Mouse (Mus musculus): Measurements from ENCODE around the gene Mybl2. TPM values are rescaled to one million over a fixed set of nuclear protein-coding genes. Genes with fewer than 3 reads are reported as not detected.

The Mybl2 gene
- total RNA-seq, 1 experiment from 2014 or later, result 3.7 TPM

DNA sequence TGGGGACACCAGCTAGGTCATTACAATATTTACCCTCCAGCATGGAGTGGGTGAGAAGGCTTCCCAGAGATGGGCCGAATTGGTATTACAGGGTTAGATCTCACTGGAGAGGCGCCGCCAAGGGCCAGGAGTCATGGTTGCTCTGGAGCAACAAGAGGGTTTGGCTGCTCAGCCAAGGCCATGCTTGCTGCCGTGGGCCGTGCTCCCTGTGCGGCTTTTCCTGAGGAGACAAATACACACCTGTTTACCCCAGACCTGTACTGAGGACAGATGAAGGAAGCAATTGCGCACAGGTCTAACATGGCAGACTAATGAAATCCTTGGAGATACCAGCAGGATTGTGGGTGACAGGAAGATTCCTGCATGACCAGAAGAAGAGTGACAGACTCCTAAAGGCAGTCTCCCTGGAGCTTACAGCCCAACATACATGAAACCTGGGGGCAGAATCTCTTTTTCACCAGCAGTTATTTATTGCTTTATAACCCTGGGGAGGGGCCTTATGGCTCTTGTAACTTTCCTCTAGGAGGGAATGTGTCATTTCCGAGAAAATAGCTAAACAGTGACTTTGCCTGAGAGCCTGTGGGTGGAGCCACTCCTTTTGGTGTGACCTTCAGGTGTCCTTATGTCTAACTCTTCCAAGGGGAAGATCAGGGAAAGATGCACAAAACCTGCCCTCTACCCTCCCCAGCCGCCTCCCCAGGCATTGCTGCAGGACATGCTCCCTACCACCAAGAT lies 18.7 kb downstream of the Mybl2 start:
- DNase-seq, result no peak

DNA sequence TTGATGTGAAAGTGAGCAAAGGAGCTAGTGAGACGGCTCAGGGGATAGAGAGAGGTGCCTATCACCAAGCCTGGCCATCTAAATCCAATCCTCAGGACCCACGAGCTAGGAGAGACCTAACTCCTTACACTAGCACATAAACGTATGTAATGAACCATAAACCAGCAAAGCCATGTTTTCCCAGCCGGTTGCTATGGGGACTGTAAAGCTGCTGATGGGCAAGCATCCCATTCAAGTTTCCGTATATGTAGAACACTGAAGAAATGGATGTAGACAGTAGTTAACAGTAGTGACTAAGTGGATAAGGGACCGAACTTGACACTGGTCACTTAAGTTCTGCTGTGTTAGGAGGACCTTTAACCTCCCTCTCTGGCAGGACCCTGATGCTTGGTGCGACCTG lies 19.5 kb downstream of the Mybl2 start:
- no peak for DNase-seq

DNA sequence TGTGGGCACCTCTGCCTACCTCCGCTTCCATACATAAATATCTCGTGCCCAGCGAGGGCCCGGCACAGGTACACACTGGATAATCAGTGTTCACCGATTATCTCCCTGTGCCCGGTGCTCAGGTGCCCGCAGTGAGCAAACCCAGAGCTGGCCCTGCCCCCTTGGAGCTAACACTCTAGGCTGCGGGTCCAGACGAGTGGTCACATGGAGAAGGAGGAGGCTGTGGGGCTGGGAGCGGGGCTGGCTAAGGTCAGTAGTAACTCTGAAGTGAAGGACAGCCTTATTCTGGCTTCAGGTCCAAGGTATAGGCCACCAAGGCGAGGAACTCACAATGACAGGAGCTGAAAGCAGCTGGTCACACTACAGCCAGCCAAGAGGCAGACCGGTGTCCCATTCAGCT lies 20.3 kb downstream of the Mybl2 start:
- no peak for DNase-seq

DNA sequence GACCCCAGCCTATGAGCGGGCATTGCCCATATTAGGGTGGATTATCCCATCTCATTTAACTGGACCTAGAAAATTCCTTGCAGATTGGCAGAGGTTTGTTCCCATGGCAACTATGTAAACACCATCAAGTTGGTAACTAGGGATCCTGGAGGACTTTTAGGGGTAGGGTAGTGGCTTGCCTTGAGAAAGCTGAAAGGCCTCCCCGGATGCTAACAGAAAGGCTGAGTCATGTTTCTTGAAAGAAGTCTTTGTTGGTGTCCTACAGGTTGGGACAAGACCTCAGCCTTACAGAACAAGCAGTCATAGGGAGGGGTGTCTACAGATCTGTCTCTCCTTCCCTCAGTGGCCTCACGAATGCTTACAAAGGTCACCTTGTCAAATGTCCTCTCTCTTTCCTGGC lies 20.7 kb downstream of the Mybl2 start:
- no peak for DNase-seq

DNA sequence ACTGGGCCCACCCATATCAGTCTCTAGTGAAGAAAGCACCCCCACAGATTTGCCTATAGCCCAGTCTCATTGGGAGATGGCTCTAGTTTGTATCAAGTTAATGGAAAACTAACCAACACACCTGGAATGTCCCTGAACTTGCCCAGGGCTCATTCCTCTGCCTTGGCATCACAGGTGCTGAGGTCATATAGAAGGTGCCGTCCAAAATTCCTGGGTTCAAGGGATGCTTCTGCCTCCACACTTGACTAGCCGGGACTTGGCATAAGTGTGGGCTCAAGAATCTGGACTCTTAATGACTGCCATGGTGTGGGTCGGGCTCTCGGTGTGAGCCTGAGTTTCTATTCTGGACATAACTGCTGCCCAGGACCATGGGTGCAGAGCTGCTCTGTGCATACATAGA lies 24.6 kb downstream of the Mybl2 start:
- DNase-seq, result no peak

DNA sequence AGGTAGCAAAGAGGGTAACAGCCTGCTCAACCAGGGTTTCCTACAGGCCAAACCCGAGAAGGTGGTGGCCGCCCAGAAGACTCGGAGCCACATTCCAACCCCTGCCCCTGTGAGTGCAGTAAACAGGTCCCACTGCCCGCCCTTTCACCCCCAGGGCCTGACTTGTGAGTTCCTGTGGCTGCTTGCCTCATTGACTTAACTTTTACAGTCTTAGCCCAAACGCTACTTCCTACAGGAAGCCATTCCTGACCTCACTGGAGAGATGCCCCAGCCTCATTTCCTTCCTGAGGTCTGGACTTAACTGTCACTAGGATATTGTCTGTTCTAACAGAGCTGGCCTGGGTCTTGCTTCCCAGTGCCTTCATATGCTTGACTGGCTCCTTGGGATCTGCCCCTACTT lies 28.1 kb downstream of the Mybl2 start:
- peak; percentile 4 for DNase-seq

DNA sequence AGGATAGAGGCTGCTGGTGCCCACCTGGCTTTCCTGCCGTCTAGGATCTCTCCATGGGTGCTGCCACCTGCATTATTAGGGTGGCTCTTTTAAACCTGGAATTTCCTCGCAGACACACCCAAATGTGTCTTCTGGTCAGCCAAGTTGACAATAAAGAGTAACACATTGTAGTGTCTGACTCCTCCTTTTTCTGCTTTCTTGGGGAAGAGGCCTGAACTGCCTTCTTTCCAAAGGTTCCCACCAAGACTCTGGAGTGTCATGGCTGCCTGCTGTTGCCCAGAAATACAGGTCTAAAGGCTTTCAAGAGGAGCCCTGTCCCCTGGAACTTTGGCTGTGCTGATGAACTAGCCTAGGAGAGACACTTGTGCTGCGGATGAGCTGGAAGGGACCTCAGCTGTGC lies 30.0 kb downstream of the Mybl2 start:
- DNase-seq, result no peak

DNA sequence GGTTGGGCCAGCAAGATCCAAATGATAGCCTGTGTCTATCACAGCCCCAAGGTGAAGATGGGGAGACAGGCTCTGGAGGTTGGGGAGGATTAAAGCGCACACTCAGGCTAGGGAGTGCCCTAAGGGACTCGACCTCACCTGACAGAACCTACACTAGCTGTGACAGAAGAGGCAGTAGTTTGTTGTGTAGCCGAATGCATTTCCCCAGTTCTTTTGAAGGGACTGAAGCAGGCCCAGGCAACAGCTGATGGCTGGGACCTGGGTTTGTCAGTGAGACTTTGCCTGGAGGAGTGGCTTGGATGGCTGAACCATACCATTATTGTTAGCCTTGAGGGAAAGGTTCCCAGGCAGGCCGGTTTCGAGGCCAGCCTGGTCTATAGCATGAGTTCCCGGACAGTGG lies 30.6 kb downstream of the Mybl2 start:
- DNase-seq, result no peak

DNA sequence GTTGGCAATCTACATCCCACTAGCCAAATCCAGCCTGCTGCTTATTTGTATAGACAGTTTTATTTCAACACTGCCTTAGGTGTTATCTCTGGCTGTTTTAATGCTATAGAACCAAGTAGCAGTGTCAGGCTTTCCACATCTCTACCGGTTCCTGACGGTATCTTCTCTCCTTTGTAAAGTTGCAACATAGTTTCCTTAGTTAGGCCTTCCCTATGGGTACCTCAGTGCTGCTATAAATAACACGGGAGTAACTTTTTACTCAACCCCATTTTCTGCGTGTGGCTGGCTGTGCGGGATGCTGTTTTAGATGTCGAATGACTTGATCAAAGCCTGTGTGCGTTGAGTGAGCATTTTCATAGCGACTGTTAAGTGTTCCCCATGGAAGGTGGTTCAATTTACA lies 32.1 kb downstream of the Mybl2 start:
- DNase-seq, result no peak

DNA sequence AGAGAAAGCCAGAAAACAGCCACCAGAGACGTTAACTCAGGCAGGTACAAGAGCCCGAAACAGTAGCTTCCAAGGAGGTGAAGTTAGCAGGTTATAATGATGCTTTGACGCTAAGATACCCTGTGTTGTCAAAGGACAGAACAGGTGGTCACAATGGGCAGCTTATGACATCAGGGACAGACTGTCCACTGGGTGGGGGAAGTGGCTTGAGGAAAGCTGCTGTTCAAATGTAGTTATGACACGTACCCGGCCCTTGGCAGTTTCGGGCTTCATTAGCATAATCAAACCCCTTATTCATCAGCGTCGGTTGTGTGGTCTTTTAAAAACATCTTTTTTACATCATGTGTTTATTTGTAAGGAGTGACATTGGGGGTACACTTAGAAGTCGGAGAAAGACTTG lies 33.2 kb downstream of the Mybl2 start, which contains the start of gene Gtsf1l:
Gene Gtsf1l, minus strand, starts transcription at position 128 of the 400 bp plus-strand sequence.
- no peak for DNase-seq

DNA sequence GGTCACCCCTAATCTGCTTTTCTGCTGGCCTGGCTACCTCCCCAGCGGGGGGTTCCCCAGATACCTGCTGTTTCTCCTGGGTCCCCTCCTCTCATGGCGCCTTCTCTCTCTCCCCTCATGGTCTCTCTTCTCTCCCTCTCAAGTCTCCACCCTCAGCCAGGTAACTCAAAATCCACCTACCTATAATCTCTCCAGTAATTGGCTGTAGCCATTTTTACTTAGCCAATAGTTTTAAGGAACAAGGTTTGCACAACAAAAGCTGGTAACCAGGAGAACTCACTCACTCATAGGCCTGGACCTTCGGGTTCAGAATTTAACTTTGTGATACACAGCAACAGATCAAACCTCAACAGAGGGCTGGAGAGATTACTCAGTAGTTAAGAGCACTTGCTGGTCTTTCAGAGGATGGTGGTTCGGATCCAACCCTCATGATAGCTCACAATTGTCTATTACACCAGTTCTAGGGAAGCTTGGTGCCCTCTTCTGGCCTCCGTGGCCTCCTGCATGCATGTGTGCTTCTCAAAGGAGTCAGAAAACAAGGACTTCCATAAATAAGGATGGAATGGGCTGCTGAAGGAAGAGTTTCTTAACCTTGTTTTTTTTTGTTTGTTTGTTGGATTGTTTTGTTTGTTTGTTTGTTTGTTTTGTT lies 35.1 kb downstream of the Mybl2 start:
- DNase-seq, result peak; percentile 55

DNA sequence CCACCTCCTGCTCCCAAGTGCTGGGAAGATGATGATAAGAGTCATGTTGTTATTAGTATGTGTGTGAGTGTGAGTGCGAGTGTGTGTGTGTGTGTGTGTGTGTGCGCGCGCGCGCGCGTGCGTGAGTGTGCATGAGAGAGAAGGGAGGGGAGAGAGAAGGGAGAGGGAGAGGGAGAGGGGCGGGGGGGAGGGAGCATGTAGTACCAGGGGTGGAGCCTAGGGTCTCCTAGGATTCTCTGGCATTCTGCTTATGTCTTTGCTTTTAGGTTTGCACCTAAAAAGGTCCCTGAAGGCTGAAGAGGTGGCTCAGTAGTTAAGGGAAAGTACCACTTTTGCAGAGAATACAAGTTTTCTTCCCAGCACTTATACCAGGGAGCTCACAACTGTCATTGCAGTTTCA lies 40.4 kb downstream of the Mybl2 start:
- DNase-seq, result no peak

DNA sequence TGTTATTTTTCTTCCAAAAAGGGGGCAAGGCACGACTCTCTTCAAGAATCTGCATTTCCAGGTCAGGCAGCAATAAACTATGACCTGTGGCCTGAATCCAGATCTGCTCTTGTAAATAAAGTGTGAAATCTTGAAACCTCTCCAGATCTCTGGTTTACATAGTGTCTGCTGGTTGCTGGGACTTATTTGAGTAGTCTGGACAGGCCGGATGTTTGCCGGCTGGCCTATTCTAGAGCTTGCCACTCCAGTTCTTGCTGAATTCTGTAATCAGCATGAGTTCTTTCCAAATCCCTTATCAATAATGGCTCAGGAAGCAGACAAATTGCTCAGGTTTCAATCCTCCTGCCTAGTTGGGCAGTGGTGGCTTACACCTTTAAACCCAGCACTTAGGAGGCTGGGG lies 41.3 kb downstream of the Mybl2 start:
- no peak for DNase-seq

DNA sequence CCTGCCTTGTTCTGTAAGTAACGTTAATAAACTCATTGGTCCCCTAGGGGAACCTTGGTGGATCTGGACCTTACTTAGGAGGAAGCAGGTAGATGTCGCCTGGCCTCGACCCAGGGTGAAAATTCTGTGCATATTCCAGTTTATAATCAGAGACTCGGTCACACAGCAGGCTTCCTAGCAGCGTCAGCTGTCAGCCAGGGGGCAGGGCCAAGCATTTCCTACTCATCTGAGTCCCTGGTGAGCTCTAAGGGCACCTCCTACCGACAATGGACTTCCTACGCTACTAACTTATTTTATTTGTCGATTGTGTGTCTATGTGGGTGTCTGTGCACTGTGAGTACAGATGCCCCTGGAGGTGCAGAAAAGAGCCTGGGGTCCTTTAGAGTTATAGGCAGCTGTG lies 45.4 kb downstream of the Mybl2 start:
- no peak for DNase-seq

DNA sequence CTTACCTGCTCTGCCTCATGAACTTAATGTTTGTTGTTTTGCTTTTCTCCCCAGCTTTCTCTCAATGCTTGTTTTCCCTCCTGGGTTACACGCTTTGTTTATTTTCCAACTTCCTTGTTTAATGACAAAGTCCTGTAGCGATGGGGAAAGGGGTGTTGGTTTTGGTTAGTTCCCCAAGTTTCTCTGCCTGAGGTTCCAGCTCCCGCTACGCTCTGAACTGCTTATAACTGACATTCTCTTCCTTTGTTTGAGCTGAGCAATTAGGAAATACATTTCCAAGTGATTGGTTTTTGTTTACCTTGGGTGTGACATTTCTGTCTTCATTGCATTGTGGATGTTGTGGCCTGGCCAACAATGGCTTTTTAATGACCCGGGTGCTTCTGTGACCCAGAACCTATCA lies 46.1 kb downstream of the Mybl2 start:
- no peak for DNase-seq

DNA sequence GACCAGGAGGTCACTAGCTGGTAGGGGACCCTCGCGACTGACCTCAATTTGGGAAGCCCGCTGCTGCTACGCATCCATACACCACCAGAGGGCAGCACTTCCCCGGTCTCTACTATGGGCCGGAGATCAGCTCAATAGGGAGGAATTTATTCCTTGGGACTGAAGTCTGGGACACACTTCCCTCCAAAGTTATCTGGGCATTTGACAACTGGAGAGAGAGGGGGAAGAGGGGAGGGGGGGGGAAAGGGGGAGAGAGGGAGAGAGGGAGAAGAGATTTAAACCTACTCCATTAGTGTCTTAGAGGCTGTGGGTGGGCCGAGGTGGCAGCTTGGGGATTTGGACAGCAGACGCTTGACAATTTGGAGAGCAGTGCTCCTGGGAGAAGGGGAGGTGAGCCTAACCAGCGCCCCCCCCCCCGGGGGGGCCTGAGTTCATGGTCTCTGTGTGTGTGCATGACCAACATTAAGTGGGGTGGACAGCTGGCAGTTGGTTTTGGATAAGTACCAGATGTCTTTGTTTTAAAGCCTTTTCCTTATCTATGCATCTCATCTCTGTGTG lies 47.2 kb downstream of the Mybl2 start:
- peak; percentile 72 for DNase-seq

DNA sequence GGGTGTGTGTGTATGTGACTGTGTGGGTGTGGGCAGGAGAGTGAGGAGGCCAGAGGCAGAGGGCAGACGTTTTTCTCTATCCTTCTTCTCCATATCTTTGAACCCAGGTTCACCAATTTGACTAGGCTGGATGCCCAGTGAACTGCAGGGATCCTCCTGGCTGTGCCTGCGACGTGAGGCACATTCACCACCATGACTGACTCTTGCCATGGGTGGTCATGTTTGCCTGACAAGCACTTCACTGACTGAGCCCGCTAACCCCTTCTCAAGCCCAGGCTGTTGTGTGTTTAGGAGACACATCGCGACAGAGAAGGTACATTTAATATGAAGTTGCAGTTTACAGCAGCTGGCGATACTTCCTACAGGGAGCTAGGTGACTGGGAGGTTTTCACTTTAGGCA lies 47.7 kb downstream of the Mybl2 start:
- no peak for DNase-seq

DNA sequence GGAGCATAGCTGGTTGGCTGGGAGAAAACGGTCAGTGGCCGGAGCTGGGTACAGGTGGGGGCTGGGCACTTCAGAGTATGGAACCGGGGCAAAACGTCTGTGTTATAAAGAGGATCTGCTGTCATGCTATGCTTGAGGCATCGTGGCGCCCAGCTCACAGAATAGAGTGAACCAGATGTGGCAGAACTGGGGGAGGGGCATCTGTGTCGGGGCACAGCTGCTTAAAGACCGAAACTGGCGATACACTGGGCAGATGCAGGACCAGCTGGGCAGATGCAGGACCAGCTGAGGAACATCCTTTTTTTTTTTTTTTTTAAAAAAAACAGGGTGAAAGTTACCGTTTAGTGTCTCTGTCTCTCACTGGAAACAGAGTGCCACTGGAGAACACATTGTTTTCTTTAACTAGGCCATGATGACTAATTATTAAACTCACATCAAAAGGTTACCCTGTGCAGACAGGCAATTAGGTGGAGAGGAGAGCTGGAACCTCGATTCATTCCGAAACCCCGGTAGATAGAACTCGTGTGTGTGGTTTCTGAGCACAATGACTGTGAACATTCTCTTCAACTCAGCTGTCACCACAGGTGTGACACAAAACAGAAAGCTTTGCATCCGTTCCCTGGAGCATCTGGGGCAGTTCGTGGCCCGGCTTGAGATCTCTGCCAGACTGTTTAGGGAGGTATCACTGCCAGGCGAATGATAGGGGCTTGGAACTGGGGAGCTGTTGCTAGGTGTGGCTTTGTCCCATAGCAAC lies 48.6 kb downstream of the Mybl2 start:
- DNase-seq, result no peak

DNA sequence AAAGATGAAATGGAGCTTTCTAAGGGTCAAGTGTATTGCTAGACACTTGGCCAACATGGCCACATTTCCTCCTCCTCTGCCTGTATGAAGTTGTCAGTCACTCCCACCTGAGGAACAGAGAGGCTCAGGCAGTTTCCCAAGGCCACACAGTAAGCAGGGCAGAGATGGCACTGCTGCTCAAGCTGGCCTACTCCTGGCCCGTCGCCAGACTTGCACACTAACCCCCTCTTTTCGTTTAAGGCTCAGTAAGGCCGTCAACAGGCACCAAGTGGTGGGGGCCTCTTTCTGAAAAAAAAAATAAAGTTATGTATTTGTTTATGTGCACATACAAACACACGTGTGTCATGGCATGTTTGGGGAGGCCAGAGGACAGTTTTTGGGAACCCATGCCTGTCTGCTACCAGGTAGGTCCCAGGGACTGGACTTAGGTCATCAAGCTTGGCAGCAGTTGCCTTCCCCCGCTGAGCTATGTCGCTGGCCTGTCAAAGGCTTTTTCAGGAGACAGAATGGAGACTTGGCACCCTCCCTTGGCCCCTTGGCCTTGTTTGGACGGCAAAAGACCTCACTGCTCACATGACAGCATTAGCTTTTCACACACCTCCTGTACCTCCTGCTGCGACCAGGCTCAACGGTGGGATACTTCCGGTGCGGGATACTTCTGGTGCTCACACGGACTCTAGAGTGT lies 49.7 kb downstream of the Mybl2 start:
- DNase-seq, result no peak

DNA sequence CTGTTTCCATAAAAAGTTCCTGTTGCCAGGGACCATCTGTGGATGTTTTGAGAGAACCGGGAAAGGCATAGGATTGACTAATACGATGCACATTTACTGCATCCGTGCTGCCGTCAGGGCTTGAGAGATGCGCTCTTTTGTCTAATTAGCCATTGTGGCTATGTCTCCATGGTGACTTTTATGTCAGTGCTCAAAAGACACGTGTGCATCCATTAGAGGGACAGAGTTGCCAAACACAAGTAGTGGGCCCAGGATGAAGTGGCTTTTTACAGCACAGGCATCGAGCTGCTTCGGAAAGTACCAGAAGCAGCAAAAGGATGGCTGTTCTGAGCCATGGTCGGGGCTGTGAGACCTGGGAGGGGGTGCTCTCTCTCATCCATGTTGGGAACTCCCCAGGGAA lies 53.9 kb downstream of the Mybl2 start:
- DNase-seq, result no peak

DNA sequence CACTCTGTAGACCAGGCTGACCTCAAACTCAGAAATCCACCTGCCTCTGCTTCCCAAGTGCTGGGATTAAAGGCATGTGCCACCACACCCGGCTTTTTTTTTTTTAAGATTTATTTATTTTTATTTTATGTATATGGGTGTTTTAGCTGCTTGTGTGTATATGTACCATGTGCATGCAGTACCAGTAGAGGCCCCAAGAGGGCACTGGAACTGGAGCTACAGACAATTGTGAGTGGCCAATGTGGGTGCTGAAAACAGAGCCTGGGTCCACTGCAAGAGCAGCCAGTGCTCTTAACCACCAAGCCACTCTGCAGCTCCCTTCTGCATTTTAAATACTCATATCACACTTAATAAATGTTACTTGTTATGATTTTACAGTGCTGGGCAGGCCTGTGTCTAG lies 56.2 kb downstream of the Mybl2 start:
- no peak for DNase-seq

DNA sequence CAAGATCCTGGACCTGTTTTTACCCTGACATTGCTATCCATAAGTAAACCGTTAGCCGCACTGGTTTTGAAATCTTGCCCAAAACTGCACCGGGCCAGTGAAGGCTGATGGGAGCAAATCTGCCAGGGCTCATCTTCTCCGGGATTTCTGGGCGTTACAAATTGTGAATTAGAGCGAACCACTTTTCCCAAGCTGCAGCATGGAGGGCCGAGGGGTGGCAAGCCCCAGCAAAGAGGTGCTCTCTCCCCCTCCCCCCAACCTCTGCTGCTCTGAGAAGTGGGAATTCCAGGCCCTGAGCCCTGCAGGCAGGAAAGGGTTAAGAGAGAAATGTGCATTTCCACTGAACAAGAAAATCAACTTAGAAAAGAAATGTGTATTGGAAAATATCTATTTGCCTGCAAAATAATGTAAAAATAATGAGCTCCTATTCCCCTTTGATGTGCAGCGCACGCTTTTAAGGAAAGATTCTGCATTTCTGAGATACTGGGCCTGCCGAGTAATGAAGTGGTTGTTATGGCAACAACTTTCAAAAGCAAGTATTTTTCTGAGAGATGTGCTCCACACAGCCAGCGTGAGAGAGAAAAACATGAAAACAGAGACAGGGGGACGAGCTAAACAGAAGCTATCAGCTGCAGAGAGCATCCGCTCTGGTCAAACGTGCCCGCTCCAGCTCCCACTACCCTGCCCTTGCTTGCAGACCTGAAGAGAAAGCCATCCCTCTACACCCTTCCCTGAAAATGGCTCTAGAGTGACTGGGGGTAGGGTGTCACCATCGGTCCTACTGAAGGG lies 57.1 kb downstream of the Mybl2 start:
- DNase-seq, result no peak

Measured in adrenal gland, postnatal 25 days (tissue).